Mouse (Mus musculus): ENCODE measurements at regions not wholly inside any gene's neighbourhood (a gene's known extent, or its start where the extent isn't known, plus 50 kb on each side); places are given as distances from the start of the nearest gene placed in this dataset.

GRCm38 (mm10) chr14:105503806-105504205, 245.4 kb downstream of the Ndfip2 start:
- no peak for TF ChIP-seq EP300 (IDR thresholded peaks at IDR 0.05; ENCODE audit: low read length)
- TF ChIP-seq POLR2A (IDR thresholded peaks at IDR 0.05; ENCODE audit: low read depth, low read length): no peak
- TF ChIP-seq CTCF (conservative IDR thresholded peaks at IDR 0.05 in 1 of 2, IDR thresholded peaks at IDR 0.05 in 1 of 2; ENCODE audit: low read depth in 2 of 2, low read length in 2 of 2): no peak
- TF ChIP-seq MYC (IDR thresholded peaks at IDR 0.05; ENCODE audit: low read depth, low read length): no peak
- TF ChIP-seq E2F4 (IDR thresholded peaks at IDR 0.05; ENCODE audit: insufficient replicate concordance, low read depth, low read length): no peak
- TF ChIP-seq ZNF384 (IDR thresholded peaks at IDR 0.05; ENCODE audit: low read depth, low read length): no peak
- TF ChIP-seq RAD21 (IDR thresholded peaks at IDR 0.05; ENCODE audit: low read depth, low read length): no peak
- no peak for TF ChIP-seq ELF1 (IDR thresholded peaks at IDR 0.05; ENCODE audit: low read depth, low read length)
- no peak for TF ChIP-seq ZMIZ1 (IDR thresholded peaks at IDR 0.05; ENCODE audit: low read depth, low read length)
- TF ChIP-seq POLR2AphosphoS2 (IDR thresholded peaks at IDR 0.05; ENCODE audit: low read depth, low read length): no peak
- TF ChIP-seq SIN3A (IDR thresholded peaks at IDR 0.05; ENCODE audit: low read length): no peak
- TF ChIP-seq USF1 (IDR thresholded peaks at IDR 0.05; ENCODE audit: low read depth, low read length): no peak
- TF ChIP-seq MAX (IDR thresholded peaks at IDR 0.05; ENCODE audit: low read length): no peak

Data from CH12.LX (cell line).